Mouse (Mus musculus) heart, adult 9 months (tissue): ENCODE measurements around the gene Pip5k1a.
"Not testable (repeated sequence)": the region's sequence is repeated elsewhere in the genome, so short reads cannot be mapped to it uniquely, and the experiment has no call there.

Experiments used
- DNase-seq, 2 experiments: peaks; one replicate each; pipeline ENCODE4 v3.0.0; 2022; ENCODE audit warnings: low spot score in 2 of 2

Gene Pip5k1a

GRCm38 (mm10) chr3:95106338-95107117, at the start of gene Pip5k1a:
Gene Pip5k1a, minus strand, starts transcription at chr3:95106930.
- DNase-seq, result peak; percentile 96 to 98

GRCm38 (mm10) chr3:95153874-95154273, 47.1 kb upstream of the Pip5k1a start:
- no peak for DNase-seq

- no peak for DNase-seq
Measured at GRCm38 (mm10) chr3:95147924-95148323, 41.2 kb upstream of the Pip5k1a start.

GRCm38 (mm10) chr3:95142617-95143011, 35.9 kb upstream of the Pip5k1a start:
- peak; percentile 70 to 88 for DNase-seq

- DNase-seq, result no peak
Measured at GRCm38 (mm10) chr3:95141952-95142616, 35.4 kb upstream of the Pip5k1a start, which contains the start of gene Tnfaip8l2. Gene Tnfaip8l2, minus strand, starts transcription at chr3:95142360.

- no peak for DNase-seq
Measured at GRCm38 (mm10) chr3:95141474-95141873, 34.7 kb upstream of the Pip5k1a start.

- DNase-seq, result no peak
Measured at GRCm38 (mm10) chr3:95140795-95141194, 34.1 kb upstream of the Pip5k1a start.

- DNase-seq, result no peak
Measured at GRCm38 (mm10) chr3:95140289-95140595, 33.5 kb upstream of the Pip5k1a start.

GRCm38 (mm10) chr3:95139586-95140288, 33.0 kb upstream of the Pip5k1a start:
- DNase-seq, result no peak

- no peak for DNase-seq
Measured at GRCm38 (mm10) chr3:95136336-95136735, 29.6 kb upstream of the Pip5k1a start.

- DNase-seq, result no peak
Measured at GRCm38 (mm10) chr3:95135433-95136052, 28.8 kb upstream of the Pip5k1a start.

- DNase-seq, result peak in 1 of 2 experiments; percentile 52
Measured at GRCm38 (mm10) chr3:95135023-95135422, 28.3 kb upstream of the Pip5k1a start.

- DNase-seq, result not testable (repeated sequence)
Measured at GRCm38 (mm10) chr3:95134133-95134532, 27.4 kb upstream of the Pip5k1a start.

GRCm38 (mm10) chr3:95133680-95134101, 27.0 kb upstream of the Pip5k1a start, which contains the start of the genes Scnm1 and Lysmd1:
Gene Scnm1, minus strand, starts transcription at chr3:95134011.
Gene Lysmd1, plus strand, starts transcription at chr3:95134088.
- peak; percentile 93 to 94 for DNase-seq

- no peak for DNase-seq
Measured at GRCm38 (mm10) chr3:95133176-95133575, 26.4 kb upstream of the Pip5k1a start.

- not testable (repeated sequence) for DNase-seq
Measured at GRCm38 (mm10) chr3:95132389-95132788, 25.7 kb upstream of the Pip5k1a start.

GRCm38 (mm10) chr3:95130081-95130480, 23.4 kb upstream of the Pip5k1a start:
- DNase-seq, result no peak

- peak in 1 of 2 experiments; percentile 63 for DNase-seq
Measured at GRCm38 (mm10) chr3:95129226-95129651, 22.5 kb upstream of the Pip5k1a start.

GRCm38 (mm10) chr3:95124972-95125371, 18.2 kb upstream of the Pip5k1a start:
- DNase-seq, result peak in 1 of 2 experiments; percentile 43

- DNase-seq, result no peak
Measured at GRCm38 (mm10) chr3:95124246-95124645, 17.5 kb upstream of the Pip5k1a start, which contains the start of gene Tmod4. Gene Tmod4, plus strand, starts transcription at chr3:95124476.

GRCm38 (mm10) chr3:95121580-95121979, 14.8 kb upstream of the Pip5k1a start:
- DNase-seq, result no peak

GRCm38 (mm10) chr3:95117751-95118150, 11.0 kb upstream of the Pip5k1a start:
- DNase-seq, result no peak
